Mouse (Mus musculus): Measurements from ENCODE around the gene Bcl7b. TPM values are rescaled to one million over a fixed set of nuclear protein-coding genes. Genes with fewer than 3 reads are reported as not detected.

The Bcl7b gene
- total and polyA plus RNA-seq, 3 experiments = 23.5 to 51.1 (median 33.6) TPM

DNA sequence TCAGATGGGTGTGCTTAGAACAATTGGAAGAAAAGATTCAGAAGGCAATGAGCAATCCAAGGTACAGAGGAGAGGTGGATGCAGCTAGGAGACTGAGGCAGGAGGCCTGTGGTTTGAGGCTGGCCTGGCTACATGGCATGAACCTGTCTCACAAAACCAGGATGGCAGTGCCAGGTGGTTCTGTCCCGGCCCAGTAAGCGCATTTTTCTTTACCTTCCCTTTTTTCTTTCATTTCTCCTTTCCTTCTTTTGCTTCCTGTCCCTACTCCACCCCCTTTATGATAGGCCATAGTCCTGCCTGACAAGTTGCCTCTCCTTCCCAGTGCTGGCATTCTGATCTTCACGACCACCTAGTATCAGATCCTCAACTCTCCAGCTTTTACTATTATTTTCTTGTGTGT, 16.9 kb downstream of the Bcl7b start:
- no peak for ATAC-seq (ENCODE audit: extremely low read depth, insufficient number of reproducible peaks, low FRiP score, poor library complexity, severe bottlenecking)
- no peak for TF ChIP-seq TAL1 (conservative IDR thresholded peaks at IDR 0.05; ENCODE audit: low read depth, low read length)
- TF ChIP-seq CTCF (IDR thresholded peaks at IDR 0.05; ENCODE audit: low read depth, low read length) = no peak
- TF ChIP-seq GATA2 (IDR thresholded peaks at IDR 0.05; ENCODE audit: borderline replicate concordance, low read depth, low read length) = no peak
- TF ChIP-seq POLR2AphosphoS5 (IDR thresholded peaks at IDR 0.05; ENCODE audit: insufficient replicate concordance, low read depth, low read length) = no peak
- TF ChIP-seq GATA1 (IDR thresholded peaks at IDR 0.05; ENCODE audit: borderline replicate concordance, low read length) = no peak
- no peaks in the 10 kb centered on the region for H3K27me3 ChIP-seq (ENCODE audit: insufficient read depth, low read length)
- H3K4me1 ChIP-seq (ENCODE audit: insufficient read depth, low read depth, low read length) = peaks cover 26% of the 10 kb centered on the region
- no peak overlapping the region for H3K4me3 ChIP-seq (ENCODE audit: low read depth, low read length)
- DNase-seq (ENCODE audit: low spot score) = no peak
- peaks cover 51% of the 10 kb centered on the region for H3K36me3 ChIP-seq (replicated peaks)
- H3K9me3 ChIP-seq (replicated peaks) = peaks cover 6% of the 10 kb centered on the region

DNA sequence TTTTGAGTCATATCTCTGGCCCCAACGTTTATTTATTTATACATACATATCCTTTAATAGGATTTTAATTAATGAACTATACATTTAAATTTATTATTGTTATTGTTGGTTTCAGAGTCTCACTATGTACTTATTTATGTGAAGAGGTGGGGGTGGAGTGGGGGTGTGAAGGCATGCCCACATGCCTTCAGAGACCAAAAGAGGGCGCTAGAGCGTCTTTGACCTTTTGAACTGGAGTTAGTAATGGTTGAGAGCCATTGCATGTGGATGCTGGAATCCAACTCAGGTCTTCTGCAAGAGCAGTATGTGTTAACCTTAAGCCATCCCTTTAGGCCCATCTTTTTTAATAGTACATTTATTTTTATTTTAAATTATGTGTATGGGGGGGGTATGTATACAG, 17.5 kb downstream of the Bcl7b start:
- ATAC-seq (ENCODE audit: extremely low read depth, insufficient number of reproducible peaks, low FRiP score, poor library complexity, severe bottlenecking) (no peak), DNase-seq (ENCODE audit: low spot score) (peak; percentile 23)
- peaks cover 26% of the 10 kb centered on the region for H3K4me1 ChIP-seq (ENCODE audit: insufficient read depth, low read depth, low read length)
- H3K4me3 ChIP-seq (ENCODE audit: low read depth, low read length) = no peak overlapping the region
- H3K36me3 ChIP-seq (replicated peaks) = peaks cover 50% of the 10 kb centered on the region
- no peaks in the 10 kb centered on the region for H3K27me3 ChIP-seq (ENCODE audit: insufficient read depth, low read length)
- peaks cover 6% of the 10 kb centered on the region for H3K9me3 ChIP-seq (replicated peaks)
- TF ChIP-seq TAL1 (conservative IDR thresholded peaks at IDR 0.05; ENCODE audit: low read depth, low read length) = no peak
- TF ChIP-seq CTCF (IDR thresholded peaks at IDR 0.05; ENCODE audit: low read depth, low read length) = peak; percentile 35; the same call in 1 of the 2 replicates
- no peak for TF ChIP-seq POLR2AphosphoS5 (IDR thresholded peaks at IDR 0.05; ENCODE audit: insufficient replicate concordance, low read depth, low read length)
- no peak for TF ChIP-seq GATA1 (IDR thresholded peaks at IDR 0.05; ENCODE audit: borderline replicate concordance, low read length)
- no peak for TF ChIP-seq GATA2 (IDR thresholded peaks at IDR 0.05; ENCODE audit: borderline replicate concordance, low read depth, low read length)

DNA sequence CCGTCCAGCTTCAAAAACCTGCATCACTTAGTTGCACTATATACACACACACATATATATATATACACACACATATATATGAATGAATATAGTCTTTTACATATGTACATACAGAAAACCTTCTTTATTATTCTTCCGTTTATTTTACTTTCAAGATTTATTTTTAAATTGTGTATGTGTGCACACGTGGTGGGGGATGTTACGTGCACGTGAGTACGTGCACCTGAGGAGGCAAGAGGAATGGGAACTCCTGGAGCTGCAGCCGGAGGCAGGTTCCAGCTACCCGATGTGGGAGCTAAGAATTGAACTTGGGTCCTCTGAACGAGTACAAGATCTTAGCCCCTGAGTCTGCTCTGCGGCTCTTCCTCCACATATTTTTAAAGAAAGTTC, 18.1 kb downstream of the Bcl7b start:
- ATAC-seq (ENCODE audit: extremely low read depth, insufficient number of reproducible peaks, low FRiP score, poor library complexity, severe bottlenecking) = no peak

GRCm38 (mm10) chr5:135186621-135187348, 18.7 kb downstream of the Bcl7b start, which contains the start of gene Baz1b:
Gene Baz1b (plus strand): TSS chr5:135187264.
- ATAC-seq (ENCODE audit: extremely low read depth, insufficient number of reproducible peaks, low FRiP score, poor library complexity, severe bottlenecking) (peak; percentile 93), DNase-seq (ENCODE audit: low spot score) (peak; percentile 97)
- TF ChIP-seq CTCF (IDR thresholded peaks at IDR 0.05; ENCODE audit: low read depth, low read length) (no peak), GATA1 (IDR thresholded peaks at IDR 0.05; ENCODE audit: borderline replicate concordance, low read length) (no peak), GATA2 (IDR thresholded peaks at IDR 0.05; ENCODE audit: borderline replicate concordance, low read depth, low read length) (no peak), TAL1 (conservative IDR thresholded peaks at IDR 0.05; ENCODE audit: low read depth, low read length) (no peak), POLR2AphosphoS5 (IDR thresholded peaks at IDR 0.05; ENCODE audit: insufficient replicate concordance, low read depth, low read length) (no peak)
- H3K4me1 ChIP-seq (ENCODE audit: insufficient read depth, low read depth, low read length) = peaks cover 30% of the 10 kb centered on the region
- H3K4me3 ChIP-seq (ENCODE audit: low read depth, low read length) = peak within 1 kb of the TSS; percentile 97
- no peaks in the 10 kb centered on the region for H3K27me3 ChIP-seq (ENCODE audit: insufficient read depth, low read length)
- H3K36me3 ChIP-seq (replicated peaks) = peaks cover 48% of the 10 kb centered on the region
- H3K9me3 ChIP-seq (replicated peaks) = peaks cover 6% of the 10 kb centered on the region

More for the DNA sequence above, 18.1 kb downstream of the Bcl7b start:
- Histone ChIP-seq H3K27me3 (ENCODE audit: insufficient read depth, low read length) (no peaks in the 10 kb centered on the region), H3K4me1 (ENCODE audit: insufficient read depth, low read depth, low read length) (peaks cover 26% of the 10 kb centered on the region), H3K9me3 (replicated peaks) (peaks cover 6% of the 10 kb centered on the region), H3K4me3 (ENCODE audit: low read depth, low read length) (peak overlapping the region; percentile 97), H3K36me3 (replicated peaks) (peaks cover 49% of the 10 kb centered on the region)
- TF ChIP-seq CTCF (IDR thresholded peaks at IDR 0.05; ENCODE audit: low read depth, low read length) = no peak
- no peak for TF ChIP-seq POLR2AphosphoS5 (IDR thresholded peaks at IDR 0.05; ENCODE audit: insufficient replicate concordance, low read depth, low read length)
- no peak for TF ChIP-seq GATA1 (IDR thresholded peaks at IDR 0.05; ENCODE audit: borderline replicate concordance, low read length)
- no peak for TF ChIP-seq GATA2 (IDR thresholded peaks at IDR 0.05; ENCODE audit: borderline replicate concordance, low read depth, low read length)
- TF ChIP-seq TAL1 (conservative IDR thresholded peaks at IDR 0.05; ENCODE audit: low read depth, low read length) = no peak
- DNase-seq (ENCODE audit: low spot score) = no peak

DNA sequence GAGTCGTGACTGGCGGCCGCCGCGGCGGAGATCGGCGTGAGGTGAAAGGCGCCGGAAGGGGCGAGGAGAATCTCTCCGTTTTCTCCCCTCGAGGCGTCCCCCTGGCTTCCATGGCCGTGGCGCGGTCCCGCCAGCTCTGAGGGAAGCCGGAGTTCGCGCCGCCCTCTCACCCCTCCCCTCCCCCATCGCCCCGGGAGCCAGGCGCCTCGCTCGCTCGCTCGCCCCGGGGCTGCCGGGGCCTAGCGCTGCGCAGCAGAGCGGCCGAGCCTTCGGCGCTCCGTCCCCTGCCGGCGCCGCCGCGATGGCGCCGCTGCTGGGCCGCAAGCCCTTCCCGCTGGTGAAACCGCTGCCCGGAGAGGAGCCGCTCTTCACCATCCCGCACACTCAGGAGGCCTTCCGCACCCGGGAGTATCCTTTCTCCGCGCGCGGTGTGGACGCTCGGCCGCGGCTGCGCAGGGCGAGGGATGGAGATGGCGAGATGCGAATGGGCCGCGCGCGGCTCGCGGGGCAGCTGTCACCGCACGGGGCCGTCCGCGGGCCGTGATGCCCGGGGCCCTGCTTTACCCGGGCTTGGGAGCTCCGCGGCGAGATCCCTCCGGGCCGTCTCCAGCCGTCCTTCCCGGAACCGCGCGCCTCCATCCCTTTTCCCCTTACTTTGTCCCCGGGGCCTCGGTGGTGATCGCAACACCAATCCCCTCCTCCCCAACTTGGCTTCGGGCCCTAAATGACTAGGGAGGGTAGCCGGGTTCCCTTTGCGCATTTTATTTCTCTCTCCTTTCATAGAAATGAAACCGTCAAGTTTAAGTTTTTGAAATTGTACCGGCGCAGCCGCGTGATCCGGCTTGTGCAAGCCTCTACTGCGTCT, 19.5 kb downstream of the Bcl7b start:
- ATAC-seq (ENCODE audit: extremely low read depth, insufficient number of reproducible peaks, low FRiP score, poor library complexity, severe bottlenecking) (no peak), DNase-seq (ENCODE audit: low spot score) (peak; percentile 18)
- peaks cover 32% of the 10 kb centered on the region for H3K4me1 ChIP-seq (ENCODE audit: insufficient read depth, low read depth, low read length)
- no peak for TF ChIP-seq GATA2 (IDR thresholded peaks at IDR 0.05; ENCODE audit: borderline replicate concordance, low read depth, low read length)
- no peak for TF ChIP-seq POLR2AphosphoS5 (IDR thresholded peaks at IDR 0.05; ENCODE audit: insufficient replicate concordance, low read depth, low read length)
- TF ChIP-seq CTCF (IDR thresholded peaks at IDR 0.05; ENCODE audit: low read depth, low read length) = no peak
- no peak for TF ChIP-seq TAL1 (conservative IDR thresholded peaks at IDR 0.05; ENCODE audit: low read depth, low read length)
- TF ChIP-seq GATA1 (IDR thresholded peaks at IDR 0.05; ENCODE audit: borderline replicate concordance, low read length) = no peak
- H3K36me3 ChIP-seq (replicated peaks) = peaks cover 46% of the 10 kb centered on the region
- H3K4me3 ChIP-seq (ENCODE audit: low read depth, low read length) = peak overlapping the region; percentile 97
- no peaks in the 10 kb centered on the region for H3K27me3 ChIP-seq (ENCODE audit: insufficient read depth, low read length)
- peaks cover 6% of the 10 kb centered on the region for H3K9me3 ChIP-seq (replicated peaks)

GRCm38 (mm10) chr5:135188214-135188554, 20.1 kb downstream of the Bcl7b start:
- H3K4me3 ChIP-seq (ENCODE audit: low read depth, low read length) = peak overlapping the region; percentile 97
- TF ChIP-seq CTCF (IDR thresholded peaks at IDR 0.05; ENCODE audit: low read depth, low read length) (no peak), GATA1 (IDR thresholded peaks at IDR 0.05; ENCODE audit: borderline replicate concordance, low read length) (no peak), GATA2 (IDR thresholded peaks at IDR 0.05; ENCODE audit: borderline replicate concordance, low read depth, low read length) (no peak), TAL1 (conservative IDR thresholded peaks at IDR 0.05; ENCODE audit: low read depth, low read length) (no peak), POLR2AphosphoS5 (IDR thresholded peaks at IDR 0.05; ENCODE audit: insufficient replicate concordance, low read depth, low read length) (no peak)
- H3K4me1 ChIP-seq (ENCODE audit: insufficient read depth, low read depth, low read length) = peaks cover 38% of the 10 kb centered on the region
- DNase-seq (ENCODE audit: low spot score) = no peak
- H3K27me3 ChIP-seq (ENCODE audit: insufficient read depth, low read length) = no peaks in the 10 kb centered on the region
- no peak for ATAC-seq (ENCODE audit: extremely low read depth, insufficient number of reproducible peaks, low FRiP score, poor library complexity, severe bottlenecking)
- peaks cover 46% of the 10 kb centered on the region for H3K36me3 ChIP-seq (replicated peaks)
- H3K9me3 ChIP-seq (replicated peaks) = peaks cover 6% of the 10 kb centered on the region

Data from G1E (cell line).